Mouse (Mus musculus) MEL (cell line): Measurements from ENCODE around the gene Gm8356. TPM values are rescaled to one million over a fixed set of nuclear protein-coding genes. Genes with fewer than 3 reads are reported as not detected.
"Not testable (repeated sequence)": the region's sequence is repeated elsewhere in the genome, so short reads cannot be mapped to it uniquely, and the experiment has no call there.

ENCODE experiments used
- DNase-seq: peaks from one replicate; pipeline ENCODE4 v3.0.0; 2011; ENCODE audit warnings: low read depth, low spot score
- H3K27ac ChIP-seq: 2 replicates; pipeline ENCODE4 v1.5.1; 2012; ENCODE audit warnings: low read depth, mild to moderate bottlenecking, control low read depth, low read length, moderate library complexity; ENCODE audit not compliant: control insufficient read depth
- H3K27me3 ChIP-seq, 2 experiments: fragments of 150-350 bp in 1 of 2; sonication (generic) in 1 of 2; 2 replicates each; pipeline ENCODE4 v1.6.1; 2012; ENCODE audit warnings: low read length in 2 of 2, mild to moderate bottlenecking in 2 of 2, improper control_type of control experiment in 1 of 2, moderate library complexity in 1 of 2; ENCODE audit not compliant: insufficient read depth in 2 of 2, control insufficient read depth in 1 of 2
- H3K36me3 ChIP-seq, 2 experiments: 2 replicates each; pipeline ENCODE4 v1.6.1; 2012 to 2014; ENCODE audit warnings: low read length in 2 of 2, improper control_type of control experiment in 1 of 2, inconsistent platforms in 1 of 2, mild to moderate bottlenecking in 1 of 2; ENCODE audit not compliant: insufficient read depth in 2 of 2, control insufficient read depth in 1 of 2
- H3K4me1 ChIP-seq, 2 experiments: fragments of 150-350 bp in 1 of 2; sonication (generic) in 1 of 2; 2 replicates each; pipeline ENCODE4 v1.6.1; 2012; ENCODE audit warnings: low read length in 2 of 2, improper control_type of control experiment in 1 of 2, mild to moderate bottlenecking in 1 of 2; ENCODE audit not compliant: insufficient read depth in 2 of 2, control insufficient read depth in 1 of 2
- H3K4me3 ChIP-seq, 2 experiments: fragments of 150-350 bp in 1 of 2; sonication (generic) in 1 of 2; 2 replicates each; pipeline ENCODE4 v1.5.1; 2012; ENCODE audit warnings: low read depth in 2 of 2, low read length in 2 of 2, mild to moderate bottlenecking in 2 of 2, moderate library complexity in 2 of 2, control low read depth in 1 of 2, improper control_type of control experiment in 1 of 2; ENCODE audit not compliant: control insufficient read depth in 1 of 2, insufficient read depth in 1 of 2
- H3K79me2 ChIP-seq: 2 replicates; pipeline ENCODE4 v1.6.1; 2012; ENCODE audit warnings: mild to moderate bottlenecking, low read length, moderate library complexity; ENCODE audit not compliant: control insufficient read depth, poor library complexity, insufficient read depth
- H3K9ac ChIP-seq: 2 replicates; pipeline ENCODE4 v1.6.1; 2012; ENCODE audit warnings: low read depth, mild to moderate bottlenecking, control low read depth, low read length, moderate library complexity; ENCODE audit not compliant: control insufficient read depth, poor library complexity, severe bottlenecking
- H3K9me3 ChIP-seq: fragments of 150-350 bp; sonication (generic); replicated peaks from 2 replicates; pipeline ENCODE4 v1.6.1; 2012; ENCODE audit warnings: mild to moderate bottlenecking, low read length, improper control_type of control experiment, moderate library complexity; ENCODE audit not compliant: insufficient read depth
- polyA plus RNA-seq, 2 experiments: library from polyadenylated mRNA; stranded (reverse) in 1 of 2; unstranded in 1 of 2; fragments of >175 nt in 1 of 2; fragments of >200 nt in 1 of 2; gene quantifications; 2 replicates each; pipeline versions ENCODE4 v1.2.1 to v1.2.4; 2012; ENCODE audit warnings: low replicate concordance in 2 of 2, low read depth in 1 of 2; ENCODE audit not compliant: insufficient read length in 2 of 2, insufficient read depth in 1 of 2, missing spikeins in 1 of 2
- total RNA-seq: library from RNA; depleted of rRNA; stranded (reverse); fragments of 300-350 nt; gene quantifications from 2 replicates; pipeline ENCODE4 v1.2.3, GENCODE M21; 2012; rRNA removed

The Gm8356 gene
- total RNA-seq, result not detected in 2 replicates
- polyA plus RNA-seq, result not detected

DNA sequence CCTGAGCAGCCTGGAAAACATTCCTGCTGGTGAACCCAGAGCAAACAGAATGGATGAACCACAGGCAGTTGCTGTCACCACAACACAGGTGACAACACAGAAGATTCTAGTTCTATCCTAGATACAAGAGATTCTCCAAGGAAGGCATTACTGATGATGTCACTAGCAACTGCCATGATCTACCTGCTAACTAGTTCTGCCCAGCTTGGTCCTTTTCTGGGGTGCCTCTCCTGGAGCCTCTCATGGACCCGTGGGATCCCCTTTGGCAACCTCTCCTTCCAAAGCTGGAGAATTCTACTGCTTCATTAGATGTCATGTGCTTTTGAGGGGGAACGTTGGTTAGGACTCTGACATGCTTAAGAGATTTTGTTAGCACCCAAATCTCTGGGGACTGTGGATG, at the start of gene Gm8356:
Gene Gm8356, minus strand, starts transcription at position 101 of the 400 bp plus-strand sequence.
- H3K36me3 ChIP-seq, H3K9ac ChIP-seq, H3K4me3 ChIP-seq, H3K27ac ChIP-seq, H3K27me3 ChIP-seq, H3K4me1 ChIP-seq, H3K79me2 ChIP-seq, DNase-seq, H3K9me3 ChIP-seq: not testable (repeated sequence)

DNA sequence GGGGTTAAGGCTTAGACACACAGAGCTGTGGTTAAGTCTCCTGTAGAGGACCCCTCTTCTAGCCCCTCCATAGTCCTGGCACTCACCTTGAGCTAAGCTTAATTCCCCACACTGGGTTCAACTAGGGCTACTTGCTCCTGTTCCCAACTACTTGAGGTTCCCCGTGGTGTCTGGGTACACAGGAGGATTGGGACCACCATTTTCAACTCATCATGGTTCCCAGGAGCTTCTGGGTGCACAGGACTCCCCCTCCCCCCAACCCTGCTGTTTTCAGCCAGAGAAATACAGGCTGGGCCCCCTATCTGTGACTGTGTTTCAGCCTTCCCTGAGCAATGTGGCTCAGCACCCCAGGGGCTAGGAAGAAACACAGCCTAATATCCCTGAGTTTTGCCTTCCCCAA, 50.8 kb downstream of the Gm8356 start:
- not testable (repeated sequence) for DNase-seq, H3K4me3 ChIP-seq, H3K9ac ChIP-seq, H3K36me3 ChIP-seq, H3K27ac ChIP-seq, H3K4me1 ChIP-seq, H3K27me3 ChIP-seq, H3K79me2 ChIP-seq, H3K9me3 ChIP-seq

DNA sequence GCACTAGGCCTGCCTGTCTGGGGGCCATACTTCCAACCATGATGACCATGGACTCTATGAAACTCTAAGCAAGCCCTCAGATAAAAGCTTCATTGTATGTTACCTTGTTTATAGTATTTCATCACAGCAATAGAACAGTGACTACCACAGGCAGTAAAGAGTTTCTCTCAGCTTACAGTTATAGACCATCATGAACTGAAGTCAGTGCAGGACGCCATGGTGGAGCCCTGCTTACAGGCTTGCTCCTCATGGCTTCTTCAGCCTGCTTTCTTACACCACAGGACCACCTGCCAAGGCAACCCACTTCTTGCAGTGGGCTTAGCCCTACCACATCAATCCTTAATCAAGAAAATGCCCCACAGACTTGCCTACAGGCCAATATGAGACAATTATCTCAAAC, 51.5 kb downstream of the Gm8356 start:
- H3K4me1 ChIP-seq, H3K9ac ChIP-seq, H3K9me3 ChIP-seq, H3K36me3 ChIP-seq, DNase-seq, H3K27me3 ChIP-seq, H3K79me2 ChIP-seq, H3K27ac ChIP-seq, H3K4me3 ChIP-seq: not testable (repeated sequence)

DNA sequence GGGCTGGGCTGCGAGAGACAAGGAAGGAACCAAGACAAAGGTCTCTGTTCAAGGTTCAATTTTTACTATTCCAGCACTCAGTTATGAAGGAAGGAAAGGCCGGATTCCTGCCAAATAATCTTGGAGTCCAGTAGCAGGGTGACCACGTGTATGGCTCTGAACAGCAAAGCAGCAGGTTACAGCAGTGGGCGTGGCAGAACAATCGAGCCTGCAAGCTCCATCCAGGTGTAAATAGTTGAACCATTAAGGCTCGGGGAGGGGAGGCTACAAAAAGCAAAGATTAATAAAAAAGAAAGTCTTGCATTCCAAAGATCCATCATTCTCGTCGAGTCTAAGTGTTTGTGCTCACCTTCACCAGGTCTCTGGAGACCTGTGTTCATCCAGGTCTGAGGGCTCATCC, 55.0 kb downstream of the Gm8356 start:
- not testable (repeated sequence) for H3K27me3 ChIP-seq, H3K79me2 ChIP-seq, H3K9ac ChIP-seq, H3K27ac ChIP-seq, H3K36me3 ChIP-seq, H3K4me3 ChIP-seq, H3K9me3 ChIP-seq, DNase-seq, H3K4me1 ChIP-seq

Other genes starting within 250 kb of the Gm8356 start
- not detected in 2 replicates for gene Gm21103, start 232.4 kb downstream of the Gm8356 start, total RNA-seq
- not detected for gene Gm21103, start 232.4 kb downstream of the Gm8356 start, polyA plus RNA-seq
- gene Gm3618, start 193.6 kb downstream of the Gm8356 start, total RNA-seq, result not detected in 2 replicates
- not detected for gene Gm3618, start 193.6 kb downstream of the Gm8356 start, polyA plus RNA-seq
- not detected in 2 replicates for gene Gm16440, start 147.0 kb downstream of the Gm8356 start, total RNA-seq
- not detected for gene Gm16440, start 147.0 kb downstream of the Gm8356 start, polyA plus RNA-seq
- not detected in 2 replicates for gene Gm3591, start 124.8 kb downstream of the Gm8356 start, total RNA-seq
- not detected for gene Gm3591, start 124.8 kb downstream of the Gm8356 start, polyA plus RNA-seq
- not detected in 2 replicates for gene Gm3594, start 92.7 kb downstream of the Gm8356 start, total RNA-seq
- gene Gm3594, start 92.7 kb downstream of the Gm8356 start, polyA plus RNA-seq, result not detected
- not detected in 2 replicates for gene Gm3629, start 53.3 kb upstream of the Gm8356 start, total RNA-seq
- gene Gm3629, start 53.3 kb upstream of the Gm8356 start, polyA plus RNA-seq, result not detected
- not detected in 2 replicates for gene Gm3460, start 85.1 kb upstream of the Gm8356 start, total RNA-seq
- not detected for gene Gm3460, start 85.1 kb upstream of the Gm8356 start, polyA plus RNA-seq
- not detected in 2 replicates for gene Gm10251, start 146.9 kb upstream of the Gm8356 start, total RNA-seq
- gene Gm10251, start 146.9 kb upstream of the Gm8356 start, polyA plus RNA-seq, result not detected
- not detected in 2 replicates for gene Gm8050, start 183.0 kb upstream of the Gm8356 start, total RNA-seq
- gene Gm8050, start 183.0 kb upstream of the Gm8356 start, polyA plus RNA-seq, result not detected
- not detected in 2 replicates for gene Gm3636, start 205.0 kb upstream of the Gm8356 start, total RNA-seq
- not detected for gene Gm3636, start 205.0 kb upstream of the Gm8356 start, polyA plus RNA-seq
- not detected in 2 replicates for gene Gm8362, start 237.1 kb upstream of the Gm8356 start, total RNA-seq
- not detected for gene Gm8362, start 237.1 kb upstream of the Gm8356 start, polyA plus RNA-seq